Mouse (Mus musculus) testis, adult 2 months (tissue): ENCODE data around the gene Tcp11x2. TPM values are rescaled to one million over a fixed set of nuclear protein-coding genes. Genes with fewer than 3 reads are reported as not detected.

ENCODE experiments used
- H3K27ac ChIP-seq: fragments of 200-500 bp; 2 replicates; pipeline ENCODE4 v1.5.1; 2012; ENCODE audit warnings: low read depth, low read length; ENCODE audit not compliant: control insufficient read depth, insufficient read depth
- H3K27me3 ChIP-seq: fragments of 200-500 bp; 2 replicates; pipeline ENCODE4 v1.6.1; 2012; ENCODE audit warnings: mild to moderate bottlenecking, low read length, moderate library complexity; ENCODE audit not compliant: control insufficient read depth, insufficient read depth
- H3K36me3 ChIP-seq: fragments of 200-500 bp; 2 replicates; pipeline ENCODE4 v1.6.1; 2012; ENCODE audit warnings: mild to moderate bottlenecking, low read length; ENCODE audit not compliant: control insufficient read depth, insufficient read depth
- H3K4me1 ChIP-seq: fragments of 200-500 bp; 2 replicates; pipeline ENCODE4 v1.6.1; 2012; ENCODE audit warnings: low read length; ENCODE audit not compliant: control insufficient read depth, insufficient read depth
- H3K4me3 ChIP-seq: fragments of 200-500 bp; 2 replicates; pipeline ENCODE4 v1.5.1; 2012; ENCODE audit warnings: low read depth, mild to moderate bottlenecking, low read length, moderate library complexity, mixed read lengths; ENCODE audit not compliant: control insufficient read depth
- CTCF ChIP-seq: fragments of 200-500 bp; IDR thresholded peaks from 2 replicates; pipeline ENCODE4 v1.5.1; 2012; ENCODE audit warnings: low read depth, mild to moderate bottlenecking, inconsistent platforms, low read length, moderate library complexity; ENCODE audit not compliant: control insufficient read depth, insufficient read depth, insufficient replicate concordance
- POLR2A ChIP-seq: fragments of 200-500 bp; IDR thresholded peaks from 2 replicates; pipeline ENCODE4 v1.6.1; 2012; ENCODE audit warnings: low read depth, mild to moderate bottlenecking, inconsistent platforms, low read length, moderate library complexity; ENCODE audit not compliant: control insufficient read depth
- polyA plus RNA-seq: library from polyadenylated mRNA; depleted of rRNA; stranded (reverse); fragments of >200 nt; gene quantifications from 2 replicates; pipeline ENCODE4 v1.2.3, GENCODE M21; 2012; rRNA removed

Gene Tcp11x2
- polyA plus RNA-seq, 1 experiment: 19.5 TPM

- H3K4me3 ChIP-seq: no peak overlapping the region; the same call in 1 of the 2 replicates
- TF ChIP-seq POLR2A (no peak), CTCF (no peak)
- no peak overlapping the region for H3K27ac ChIP-seq
- H3K27me3 ChIP-seq: no peaks in the 10 kb centered on the region
- no peaks in the 10 kb centered on the region for H3K4me1 ChIP-seq
- H3K36me3 ChIP-seq: no peaks in the 10 kb centered on the region
Measured at GRCm38 (mm10) chrX:135687802-135688201, 5.8 kb downstream of the Tcp11x2 start.

GRCm38 (mm10) chrX:135681858-135682257 lies 11.7 kb downstream of the Tcp11x2 start:
- Histone ChIP-seq H3K36me3 (no peaks in the 10 kb centered on the region), H3K27me3 (no peaks in the 10 kb centered on the region), H3K4me1 (no peaks in the 10 kb centered on the region), H3K27ac (no peak overlapping the region), H3K4me3 (no peak overlapping the region)
- TF ChIP-seq CTCF (no peak), POLR2A (no peak)

- H3K36me3 ChIP-seq: no peaks in the 10 kb centered on the region
- TF ChIP-seq CTCF (no peak), POLR2A (no peak)
Measured at GRCm38 (mm10) chrX:135652173-135652772, 41.3 kb downstream of the Tcp11x2 start.

GRCm38 (mm10) chrX:135627605-135628004 lies 66.0 kb downstream of the Tcp11x2 start, which contains the start of gene Prame:
Gene Prame, minus strand, starts transcription at chrX:135627705.
- no peaks in the 10 kb centered on the region for H3K4me1 ChIP-seq
- peak within 1 kb of the TSS; percentile 87 for H3K27ac ChIP-seq
- TF ChIP-seq POLR2A: no peak
- no peak for TF ChIP-seq CTCF
- no peaks in the 10 kb centered on the region for H3K27me3 ChIP-seq
- peak within 1 kb of the TSS; percentile 40; the same call in 1 of the 2 replicates for H3K4me3 ChIP-seq
- no peaks in the 10 kb centered on the region for H3K36me3 ChIP-seq

More at GRCm38 (mm10) chrX:135652173-135652772, 41.3 kb downstream of the Tcp11x2 start:
- Histone ChIP-seq H3K27ac (no peak overlapping the region), H3K4me3 (no peak overlapping the region), H3K27me3 (no peaks in the 10 kb centered on the region), H3K4me1 (no peaks in the 10 kb centered on the region)

Other genes with a start within 250 kb of the Tcp11x2 start
- gene AV320801, start 199.2 kb downstream of the Tcp11x2 start, polyA plus RNA-seq: 2.2 and 3.4 TPM in 2 replicates
- 0.37 and 0.54 TPM in 2 replicates for gene Nxf7, start 95.0 kb downstream of the Tcp11x2 start, polyA plus RNA-seq
- 8.3 and 11.8 TPM in 2 replicates for gene Prame, start 66.1 kb downstream of the Tcp11x2 start, polyA plus RNA-seq
- gene Tmsb15a, start 31.5 kb upstream of the Tcp11x2 start, polyA plus RNA-seq: 44.3 and 77.7 TPM in 2 replicates
- 1.6 and 1.8 TPM in 2 replicates for gene Armcx5, start 48.9 kb upstream of the Tcp11x2 start, polyA plus RNA-seq
- 6.5 and 8.3 TPM in 2 replicates for gene Gprasp1, start 48.9 kb upstream of the Tcp11x2 start, polyA plus RNA-seq
- gene Bhlhb9, start 103.8 kb upstream of the Tcp11x2 start, polyA plus RNA-seq: 2.0 and 2.1 TPM in 2 replicates
- gene Gprasp2, start 145.2 kb upstream of the Tcp11x2 start, polyA plus RNA-seq: 9.3 and 14.6 TPM in 2 replicates